ENCODE assay signal across 8 mouse cellular contexts in genomic region chr9:108119891-108120411, GRCm38 (mm10). TPM values are rescaled to one million over a fixed set of nuclear protein-coding genes. Genes with fewer than 3 reads are reported as not detected.
A peak's percentile ranks its signal among the peaks of the same experiment; 100 is the strongest.
DNase-seq lines count a peak whose midpoint lies in the region; ATAC-seq and TF ChIP-seq lines count a peak whose summit lies in the region.

No protein-coding gene starts in this region.

- H3K36me3 ChIP-seq in forebrain, embryonic 12.5 days (replicated peaks): peaks cover 17% of the 10 kb centered on the region
- peaks cover 16% of the 10 kb centered on the region for H3K36me3 ChIP-seq in forebrain, embryonic 15.5 days
- H3K36me3 ChIP-seq in kidney, adult 2 months (ENCODE audit: control insufficient read depth, insufficient read depth, low read length): no peaks in the 10 kb centered on the region

- WGBS in forebrain, embryonic 12.5 days: 62% methylated on average over 11 of the region's 11 CpGs
- 51% methylated on average over 11 of the region's 11 CpGs for WGBS in forebrain, embryonic 15.5 days
- WGBS in kidney, adult 2 months: 13% methylated on average over 11 of the region's 11 CpGs

- H3K27ac ChIP-seq in forebrain, embryonic 12.5 days: no peak overlapping the region
- H3K27ac ChIP-seq in forebrain, embryonic 15.5 days (replicated peaks): no peak overlapping the region
- peak overlapping the region; percentile 65 for H3K27ac ChIP-seq in kidney, adult 2 months (ENCODE audit: insufficient read depth, low read depth, low read length)

- H3K9ac ChIP-seq in forebrain, embryonic 12.5 days: no peak overlapping the region
- no peak overlapping the region for H3K9ac ChIP-seq in forebrain, embryonic 15.5 days (replicated peaks)

- no peaks in the 10 kb centered on the region for H3K9me3 ChIP-seq in forebrain, embryonic 12.5 days
- H3K9me3 ChIP-seq in forebrain, embryonic 15.5 days: no peaks in the 10 kb centered on the region

- H3K4me1 ChIP-seq in forebrain, embryonic 12.5 days: peaks cover 7% of the 10 kb centered on the region; the same call in 1 of the 2 replicates
- no peaks in the 10 kb centered on the region for H3K4me1 ChIP-seq in forebrain, embryonic 15.5 days
- peaks cover 9% of the 10 kb centered on the region for H3K4me1 ChIP-seq in kidney, adult 2 months (ENCODE audit: control insufficient read depth, insufficient read depth, low read length)

- no peak for TF ChIP-seq CTCF in kidney, adult 2 months (conservative IDR thresholded peaks at IDR 0.05; ENCODE audit: insufficient read depth, insufficient read length, low read depth, low read length)

- no peaks in the 10 kb centered on the region for H3K27me3 ChIP-seq in forebrain, embryonic 12.5 days
- no peaks in the 10 kb centered on the region for H3K27me3 ChIP-seq in forebrain, embryonic 15.5 days
- no peaks in the 10 kb centered on the region for H3K27me3 ChIP-seq in kidney, adult 2 months (replicated peaks; ENCODE audit: control insufficient read depth, insufficient read depth, low read length)

- H3K4me2 ChIP-seq in forebrain, embryonic 12.5 days: no peak overlapping the region
- no peak overlapping the region for H3K4me2 ChIP-seq in forebrain, embryonic 15.5 days (replicated peaks)

- TF ChIP-seq POLR2A in kidney, adult 2 months (IDR thresholded peaks at IDR 0.05; ENCODE audit: low read depth, low read length): no peak

- peak; percentile 62 to 68 for DNase-seq in cerebellum, postnatal 25 days
- peak; percentile 87 for DNase-seq in kidney, adult 2 months
- DNase-seq in lung, postnatal 10 days: peak; percentile 54
- no peak for DNase-seq in left cerebral cortex, adult 18-20 months (ENCODE audit: low spot score in 2 of 2)
- DNase-seq in neural tube, embryonic 10.5 days (ENCODE audit: extremely low spot score, low spot score): no peak

- no peak overlapping the region for H3K4me3 ChIP-seq in forebrain, embryonic 12.5 days (replicated peaks)
- no peak overlapping the region for H3K4me3 ChIP-seq in forebrain, embryonic 15.5 days
- no peak overlapping the region for H3K4me3 ChIP-seq in kidney, adult 2 months (ENCODE audit: insufficient read depth, low read depth, low read length)

- 0 out of 2 replicates have a peak, but pooled peaks have one; percentile 11 for ATAC-seq in forebrain, embryonic 12.5 days (ENCODE audit: low FRiP score)
- ATAC-seq in forebrain, embryonic 15.5 days (replicated peaks): no peak
- no peak for ATAC-seq in granulocyte monocyte progenitor cell, adult 5-6 weeks (replicated peaks; ENCODE audit: poor library complexity, severe bottlenecking)

RNA-seq across cellular contexts. Expression of gene Apeh, which starts 25.5 kb away (rescaled TPM):
- 51.1 and 56.0 TPM in 2 replicates for polyA plus RNA-seq in forebrain, embryonic 12.5 days (2016; fragmentation: Nextera tagmentation; extraction: Ambion mirVana)
- 42.3 and 50.5 TPM in 2 replicates for polyA plus RNA-seq in forebrain, embryonic 15.5 days (2015; fragmentation: Nextera tagmentation; extraction: Ambion mirVana)
- 299 and 327 TPM in 2 replicates for polyA plus RNA-seq in kidney, adult 2 months (2012; rRNA removed)
- total RNA-seq in granulocyte monocyte progenitor cell, adult 5-6 weeks (2014; fragmentation: Nextera tagmentation): 72.6 and 79.0 TPM in 2 replicates
- 75.8 and 83.2 TPM in 2 replicates for total RNA-seq in granulocyte monocyte progenitor cell, adult 5-6 weeks (2017)
- 10 to 100 TPM; 29.2 to 32.2 TPM for total RNA-seq in left cerebral cortex, adult 18-20 months (2021)

RNA-seq across cellular contexts. Expression of gene Rnf123, which starts 36.8 kb away (rescaled TPM):
- polyA plus RNA-seq in forebrain, embryonic 12.5 days (2016; fragmentation: Nextera tagmentation; extraction: Ambion mirVana): 36.9 and 41.2 TPM in 2 replicates
- 45.4 and 49.0 TPM in 2 replicates for polyA plus RNA-seq in forebrain, embryonic 15.5 days (2015; fragmentation: Nextera tagmentation; extraction: Ambion mirVana)
- polyA plus RNA-seq in kidney, adult 2 months (2012; rRNA removed): 92.1 and 106 TPM in 2 replicates
- 64.5 and 75.3 TPM in 2 replicates for total RNA-seq in granulocyte monocyte progenitor cell, adult 5-6 weeks (2014; fragmentation: Nextera tagmentation)
- 29.7 and 30.3 TPM in 2 replicates for total RNA-seq in granulocyte monocyte progenitor cell, adult 5-6 weeks (2017)
- total RNA-seq in left cerebral cortex, adult 18-20 months (2021): 10 to 100 TPM; 83.8 to 86.7 TPM

RNA-seq across cellular contexts. Expression of gene Mst1, which starts 39.7 kb away (rescaled TPM):
- polyA plus RNA-seq in forebrain, embryonic 12.5 days (2016; fragmentation: Nextera tagmentation; extraction: Ambion mirVana): 0.27 and 0.41 TPM in 2 replicates
- 0.37 TPM in 1 of 2 replicates, not detected in the other for polyA plus RNA-seq in forebrain, embryonic 15.5 days (2015; fragmentation: Nextera tagmentation; extraction: Ambion mirVana)
- 0.31 and 0.39 TPM in 2 replicates for polyA plus RNA-seq in kidney, adult 2 months (2012; rRNA removed)
- 0.67 TPM in 1 of 2 replicates, not detected in the other for total RNA-seq in granulocyte monocyte progenitor cell, adult 5-6 weeks (2014; fragmentation: Nextera tagmentation)
- total RNA-seq in granulocyte monocyte progenitor cell, adult 5-6 weeks (2017): 0.34 and 1.6 TPM in 2 replicates
- not detected for total RNA-seq in left cerebral cortex, adult 18-20 months (2021)

Comparison
In these comparisons a context has a peak if more than half of its experiments do, and no peak if none do; other contexts are left out.
1. DNase-seq: peak in cerebellum, postnatal 25 days (2 of 2), kidney, adult 2 months (single experiment) and lung, postnatal 10 days (single experiment); none in left cerebral cortex, adult 18-20 months (0 of 2) and neural tube, embryonic 10.5 days (single experiment).